Mouse (Mus musculus) G1E (cell line): ENCODE measurements at regions not wholly inside any gene's neighbourhood (a gene's known extent, or its start where the extent isn't known, plus 50 kb on each side); places are given as distances from the start of the nearest gene placed in this dataset.

ENCODE experiments used
- CTCF ChIP-seq: IDR thresholded peaks from 2 replicates; pipeline ENCODE4 v1.5.1; 2012; ENCODE audit warnings: low read depth, low read length, inconsistent platforms, mixed read lengths
- GATA1 ChIP-seq: IDR thresholded peaks from 2 replicates; pipeline ENCODE4 v1.6.1; 2012; ENCODE audit warnings: borderline replicate concordance, low read length, inconsistent platforms, mixed read lengths
- POLR2AphosphoS5 ChIP-seq: IDR thresholded peaks from 2 replicates; pipeline ENCODE4 v1.6.1; 2012; ENCODE audit warnings: low read depth, low read length, inconsistent platforms; ENCODE audit not compliant: insufficient replicate concordance

GRCm38 (mm10) chr11:111164907-111165306 is 98.9 kb downstream of the Kcnj2 start:
- TF ChIP-seq CTCF (no peak), GATA1 (no peak), POLR2AphosphoS5 (no peak)
